In genomic region chr11:98448191-98448790, GRCm38 (mm10) we compare ENCODE assay signal across 9 mouse cellular contexts. TPM values are rescaled to one million over a fixed set of nuclear protein-coding genes. Genes with fewer than 3 reads are reported as not detected.
DNase-seq lines count a peak whose midpoint lies in the region; ATAC-seq and TF ChIP-seq lines count a peak whose summit lies in the region.
"Had no signal": no experiment of that assay in that cellular context is flagged by ENCODE, and none has a peak within 500 bp of the region (broad histone marks: within the 10 kb centered on the region; RNA-seq: fewer than 3 reads in every experiment).

No protein-coding gene starts in this region.

- H3K4me2 ChIP-seq in liver, embryonic 15.5 days = peak overlapping the region; percentile 54
- no peak overlapping the region for H3K4me2 ChIP-seq in hindbrain, embryonic 12.5 days (replicated peaks)

- 0 out of 2 replicates have a peak, but pooled peaks have one; percentile 26 for TF ChIP-seq EP300 in ES-Bruce4 (IDR thresholded peaks at IDR 0.05; ENCODE audit: insufficient read depth, low read depth, low read length)

- peak overlapping the region; percentile 89 for H3K9ac ChIP-seq in ES-Bruce4 (ENCODE audit: low read depth, poor library complexity, severe bottlenecking)
- no peak overlapping the region for H3K9ac ChIP-seq in liver, embryonic 15.5 days
- no peak overlapping the region for H3K9ac ChIP-seq in hindbrain, embryonic 12.5 days

- peak; percentile 27; the same call in 1 of the 2 replicates for ATAC-seq in liver, embryonic 15.5 days (ENCODE audit: insufficient read depth)
- ATAC-seq in megakaryocyte-erythroid progenitor cell, adult 5-6 weeks (replicated peaks; ENCODE audit: low FRiP score, low TSS enrichment, poor library complexity, severe bottlenecking) = no peak
- ATAC-seq in hindbrain, embryonic 12.5 days (ENCODE audit: low FRiP score) = no peak

- no peak for DNase-seq in cerebellum, adult 2 months
- DNase-seq in cerebellum, postnatal 4 days (ENCODE audit: low spot score in 2 of 2) = no peak
- DNase-seq in kidney, adult 8-10 months = peak; percentile 81 to 89
- no peak for DNase-seq in neural tube, embryonic 10.5 days (ENCODE audit: extremely low spot score, low spot score)
- DNase-seq: adrenal gland, adult 2 months had no signal

- no peaks in the 10 kb centered on the region for H3K27me3 ChIP-seq in cerebellum, adult 2 months (ENCODE audit: control insufficient read depth, insufficient read depth, low read length)
- H3K27me3 ChIP-seq in ES-Bruce4 (ENCODE audit: control insufficient read depth, insufficient read depth, low read length, poor library complexity, severe bottlenecking) = no peaks in the 10 kb centered on the region
- H3K27me3 ChIP-seq in liver, embryonic 15.5 days = peaks cover 68% of the 10 kb centered on the region
- H3K27me3 ChIP-seq in hindbrain, embryonic 12.5 days = peaks cover 46% of the 10 kb centered on the region

- no peaks in the 10 kb centered on the region for H3K9me3 ChIP-seq in ES-Bruce4 (replicated peaks; ENCODE audit: control insufficient read depth, insufficient read depth, low read length, poor library complexity, severe bottlenecking)
- H3K9me3 ChIP-seq in liver, embryonic 15.5 days (replicated peaks) = no peaks in the 10 kb centered on the region
- no peaks in the 10 kb centered on the region for H3K9me3 ChIP-seq in hindbrain, embryonic 12.5 days (replicated peaks)

- H3K4me3 ChIP-seq in cerebellum, adult 2 months (replicated peaks; ENCODE audit: insufficient read depth, low read depth, low read length) = peak overlapping the region; percentile 76
- H3K4me3 ChIP-seq in ES-Bruce4 (ENCODE audit: low read depth, low read length) = peak overlapping the region; percentile 79
- peak overlapping the region; percentile 49 for H3K4me3 ChIP-seq in liver, embryonic 15.5 days (replicated peaks)
- no peak overlapping the region for H3K4me3 ChIP-seq in hindbrain, embryonic 12.5 days

- no peak for TF ChIP-seq CTCF in cerebellum, adult 2 months (IDR thresholded peaks at IDR 0.05; ENCODE audit: borderline replicate concordance, insufficient read depth, low read depth, low read length)
- TF ChIP-seq CTCF in ES-Bruce4 (IDR thresholded peaks at IDR 0.05; ENCODE audit: low read depth, low read length) = no peak

- no peak for TF ChIP-seq POLR2A in cerebellum, adult 2 months (IDR thresholded peaks at IDR 0.05; ENCODE audit: borderline replicate concordance, insufficient read depth, low read length)
- TF ChIP-seq POLR2A in ES-Bruce4 (IDR thresholded peaks at IDR 0.05; ENCODE audit: insufficient read depth, low read length) = no peak

- peaks cover 20% of the 10 kb centered on the region for H3K36me3 ChIP-seq in ES-Bruce4 (ENCODE audit: control insufficient read depth, insufficient read depth, low read length, poor library complexity, severe bottlenecking)
- peaks cover 18% of the 10 kb centered on the region for H3K36me3 ChIP-seq in liver, embryonic 15.5 days (replicated peaks)
- H3K36me3 ChIP-seq in hindbrain, embryonic 12.5 days = no peaks in the 10 kb centered on the region

- 55% methylated on average over 13 of the region's 13 CpGs for WGBS in cerebellum, adult 2 months
- WGBS in liver, embryonic 15.5 days (ENCODE audit: insufficient replicate concordance) = 36% methylated on average over 13 of the region's 13 CpGs
- WGBS in hindbrain, embryonic 12.5 days = 36% methylated on average over 13 of the region's 13 CpGs

- H3K27ac ChIP-seq in cerebellum, adult 2 months (ENCODE audit: insufficient read depth, low read length) = no peak overlapping the region
- peak overlapping the region; percentile 84 for H3K27ac ChIP-seq in ES-Bruce4 (ENCODE audit: insufficient read depth, low read length)
- peak overlapping the region; percentile 79 for H3K27ac ChIP-seq in liver, embryonic 15.5 days (replicated peaks)
- H3K27ac ChIP-seq in hindbrain, embryonic 12.5 days = no peak overlapping the region

- H3K4me1 ChIP-seq in cerebellum, adult 2 months (ENCODE audit: control insufficient read depth, insufficient read depth, low read length) = peaks cover 18% of the 10 kb centered on the region
- H3K4me1 ChIP-seq in ES-Bruce4 (ENCODE audit: control insufficient read depth, insufficient read depth, low read length) = peaks cover 8% of the 10 kb centered on the region
- H3K4me1 ChIP-seq in liver, embryonic 15.5 days (replicated peaks) = no peaks in the 10 kb centered on the region; the same call in 1 of the 2 replicates
- H3K4me1 ChIP-seq in hindbrain, embryonic 12.5 days = peaks cover 14% of the 10 kb centered on the region

RNA-seq across cellular contexts. Expression of gene Grb7, which starts 2.1 kb away (rescaled TPM):
- polyA plus RNA-seq in cerebellum, adult 2 months (2012; rRNA removed) = 15.8 and 19.9 TPM in 2 replicates
- polyA plus RNA-seq in ES-Bruce4 (2011; ENCODE audit: insufficient read depth, insufficient read length, low read depth, missing spikeins) = 45.6 and 48.2 TPM in 2 replicates
- 25.5 and 32.0 TPM in 2 replicates for polyA plus RNA-seq in liver, embryonic 15.5 days (2015; fragmentation: Nextera tagmentation; extraction: Ambion mirVana)
- 0.82 and 1.7 TPM in 2 replicates for total RNA-seq in megakaryocyte-erythroid progenitor cell, adult 5-6 weeks (2014; fragmentation: Nextera tagmentation)
- not detected in 2 replicates for total RNA-seq in megakaryocyte-erythroid progenitor cell, adult 5-6 weeks (2017)
- 2.0 and 4.4 TPM in 2 replicates for polyA plus RNA-seq in hindbrain, embryonic 12.5 days (2016; fragmentation: Nextera tagmentation; extraction: Ambion mirVana)

RNA-seq across cellular contexts. Expression of gene Mien1, which starts 9.5 kb away (rescaled TPM):
- polyA plus RNA-seq in cerebellum, adult 2 months (2012; rRNA removed) = 182 and 183 TPM in 2 replicates
- 65.1 and 67.2 TPM in 2 replicates for polyA plus RNA-seq in ES-Bruce4 (2011; ENCODE audit: insufficient read depth, insufficient read length, low read depth, missing spikeins)
- polyA plus RNA-seq in liver, embryonic 15.5 days (2015; fragmentation: Nextera tagmentation; extraction: Ambion mirVana) = 57.2 TPM in 2 replicates
- total RNA-seq in megakaryocyte-erythroid progenitor cell, adult 5-6 weeks (2014; fragmentation: Nextera tagmentation) = 75.6 and 75.9 TPM in 2 replicates
- 15.7 and 32.3 TPM in 2 replicates for total RNA-seq in megakaryocyte-erythroid progenitor cell, adult 5-6 weeks (2017)
- 158 and 159 TPM in 2 replicates for polyA plus RNA-seq in hindbrain, embryonic 12.5 days (2016; fragmentation: Nextera tagmentation; extraction: Ambion mirVana)

RNA-seq across cellular contexts. Expression of gene Erbb2, which starts 36.0 kb away (rescaled TPM):
- polyA plus RNA-seq in cerebellum, adult 2 months (2012; rRNA removed) = 1.6 and 1.8 TPM in 2 replicates
- 11.0 and 12.4 TPM in 2 replicates for polyA plus RNA-seq in ES-Bruce4 (2011; ENCODE audit: insufficient read depth, insufficient read length, low read depth, missing spikeins)
- 2.0 and 2.3 TPM in 2 replicates for polyA plus RNA-seq in liver, embryonic 15.5 days (2015; fragmentation: Nextera tagmentation; extraction: Ambion mirVana)
- not detected in 2 replicates for total RNA-seq in megakaryocyte-erythroid progenitor cell, adult 5-6 weeks (2014; fragmentation: Nextera tagmentation)
- not detected in 2 replicates for total RNA-seq in megakaryocyte-erythroid progenitor cell, adult 5-6 weeks (2017)
- polyA plus RNA-seq in hindbrain, embryonic 12.5 days (2016; fragmentation: Nextera tagmentation; extraction: Ambion mirVana) = 25.9 and 26.9 TPM in 2 replicates

RNA-seq across cellular contexts. Expression of gene Pgap3, which starts 48.0 kb away (rescaled TPM):
- 13.2 and 14.1 TPM in 2 replicates for polyA plus RNA-seq in cerebellum, adult 2 months (2012; rRNA removed)
- 4.5 and 5.0 TPM in 2 replicates for polyA plus RNA-seq in ES-Bruce4 (2011; ENCODE audit: insufficient read depth, insufficient read length, low read depth, missing spikeins)
- 3.3 and 3.5 TPM in 2 replicates for polyA plus RNA-seq in liver, embryonic 15.5 days (2015; fragmentation: Nextera tagmentation; extraction: Ambion mirVana)
- 6.4 and 10.6 TPM in 2 replicates for total RNA-seq in megakaryocyte-erythroid progenitor cell, adult 5-6 weeks (2014; fragmentation: Nextera tagmentation)
- total RNA-seq in megakaryocyte-erythroid progenitor cell, adult 5-6 weeks (2017) = 1.6 and 5.4 TPM in 2 replicates
- polyA plus RNA-seq in hindbrain, embryonic 12.5 days (2016; fragmentation: Nextera tagmentation; extraction: Ambion mirVana) = 9.1 and 10.2 TPM in 2 replicates

Comparison
In these comparisons a context has a peak if more than half of its experiments do, and no peak if none do; other contexts are left out.
1. DNase-seq: peak in kidney, adult 8-10 months (2 of 2); none in cerebellum, adult 2 months (0 of 2), cerebellum, postnatal 4 days (0 of 2) and neural tube, embryonic 10.5 days (single experiment).
2. H3K27ac ChIP-seq: peak in ES-Bruce4 (single experiment) and liver, embryonic 15.5 days (single experiment); none in cerebellum, adult 2 months (single experiment) and hindbrain, embryonic 12.5 days (single experiment).